Mouse (Mus musculus) CD4-positive naive resting alpha-beta T cell, adult 76 days (primary cell): ENCODE measurements around the gene Npy1r. TPM values are rescaled to one million over a fixed set of nuclear protein-coding genes. Genes with fewer than 3 reads are reported as not detected.

ENCODE experiments used
- total RNA-seq: library from RNA; stranded (reverse); gene quantifications from one replicate; pipeline ENCODE4 v1.2.4, GENCODE M21; 2023

Npy1r gene
- total RNA-seq: not detected

GRCm38 (mm10) chr8:66696970-66697843 is at the start of gene Npy1r:
TSS of gene Npy1r (plus strand) at chr8:66697192.

GRCm38 (mm10) chr8:66687511-66688329 is 9.3 kb upstream of the Npy1r start, which contains the start of gene Npy5r:
TSS of gene Npy5r (minus strand) at chr8:66688128.

Other genes starting within 250 kb of the Npy1r start
- 19.2 TPM for gene Tma16, start 210.7 kb upstream of the Npy1r start, total RNA-seq
- gene Tktl2, start 185.4 kb upstream of the Npy1r start, total RNA-seq: not detected
- not detected for gene Npy5r, start 9.1 kb upstream of the Npy1r start, total RNA-seq
- gene Naf1, start 163.0 kb downstream of the Npy1r start, total RNA-seq: 11.0 TPM